ENCODE assay signal across 13 mouse cellular contexts in genomic region chr17:56408965-56409625, GRCm38 (mm10).
DNase-seq lines count a peak whose midpoint lies in the region; ATAC-seq and TF ChIP-seq lines count a peak whose summit lies in the region.
"Had no signal": no experiment of that assay in that cellular context is flagged by ENCODE, and none has a peak within 500 bp of the region (broad histone marks: within the 10 kb centered on the region; RNA-seq: fewer than 3 reads in every experiment).

No protein-coding gene starts in this region.

- peaks cover 25% of the 10 kb centered on the region for H3K4me1 ChIP-seq in limb, embryonic 12.5 days (replicated peaks)
- H3K4me1 ChIP-seq in limb, embryonic 10.5 days = peaks cover 33% of the 10 kb centered on the region
- H3K4me1 ChIP-seq in hindbrain, embryonic 16.5 days (ENCODE audit: control insufficient read depth, insufficient read depth, low read depth, low read length) = peaks cover 29% of the 10 kb centered on the region
- peaks cover 30% of the 10 kb centered on the region for H3K4me1 ChIP-seq in olfactory bulb, adult 2 months (ENCODE audit: control insufficient read depth, insufficient read depth, low read length)
- peaks cover 14% of the 10 kb centered on the region for H3K4me1 ChIP-seq in kidney, embryonic 16.5 days (ENCODE audit: insufficient read depth, low read length)

- WGBS in limb, embryonic 12.5 days = 57% methylated on average over 13 of the region's 13 CpGs
- 58% methylated on average over 13 of the region's 13 CpGs for WGBS in limb, embryonic 10.5 days
- WGBS in hindbrain, embryonic 16.5 days = 31% methylated on average over 13 of the region's 13 CpGs
- 28% methylated on average over 13 of the region's 13 CpGs for WGBS in olfactory bulb, adult 2 months
- 52% methylated on average over 13 of the region's 13 CpGs for WGBS in kidney, embryonic 16.5 days

- TF ChIP-seq CTCF in olfactory bulb, adult 2 months (IDR thresholded peaks at IDR 0.05; ENCODE audit: insufficient read depth, low read depth, low read length) = no peak

- 0 out of 2 replicates have a peak overlapping the region, but pooled peaks have one; percentile 50 for H3K27ac ChIP-seq in limb, embryonic 12.5 days
- no peak overlapping the region for H3K27ac ChIP-seq in limb, embryonic 10.5 days
- peak overlapping the region; percentile 44 for H3K27ac ChIP-seq in hindbrain, embryonic 16.5 days (ENCODE audit: low read depth, low read length)
- H3K27ac ChIP-seq in olfactory bulb, adult 2 months (ENCODE audit: insufficient read depth, low read depth, low read length) = peak overlapping the region; percentile 39; the same call in 1 of the 2 replicates
- H3K27ac ChIP-seq in kidney, embryonic 16.5 days (ENCODE audit: low read length) = no peak overlapping the region
- H3K27ac ChIP-seq: liver, embryonic 13.5 days had no signal

- no peaks in the 10 kb centered on the region for H3K27me3 ChIP-seq in limb, embryonic 12.5 days
- no peaks in the 10 kb centered on the region for H3K27me3 ChIP-seq in limb, embryonic 10.5 days (ENCODE audit: low read depth, poor library complexity, severe bottlenecking)
- no peaks in the 10 kb centered on the region for H3K27me3 ChIP-seq in hindbrain, embryonic 16.5 days (replicated peaks; ENCODE audit: control insufficient read depth, insufficient read depth, low read length)
- no peaks in the 10 kb centered on the region for H3K27me3 ChIP-seq in kidney, embryonic 16.5 days (ENCODE audit: insufficient read depth, low read length)
- H3K27me3 ChIP-seq: liver, embryonic 13.5 days had no signal

- no peak overlapping the region for H3K4me2 ChIP-seq in limb, embryonic 12.5 days
- H3K4me2 ChIP-seq in hindbrain, embryonic 16.5 days (ENCODE audit: low read length) = no peak overlapping the region
- no peak overlapping the region for H3K4me2 ChIP-seq in kidney, embryonic 16.5 days (replicated peaks; ENCODE audit: low read depth, low read length)
- H3K4me2 ChIP-seq: liver, embryonic 13.5 days had no signal

- no peak for ATAC-seq in limb, embryonic 12.5 days (ENCODE audit: insufficient number of reproducible peaks, insufficient read depth, low FRiP score, low TSS enrichment, low read depth)
- no peak; the same call in 1 of the 2 replicates for ATAC-seq in hindbrain, embryonic 16.5 days
- no peak for ATAC-seq in kidney, embryonic 16.5 days (ENCODE audit: low FRiP score, low TSS enrichment)

- no peaks in the 10 kb centered on the region for H3K9me3 ChIP-seq in limb, embryonic 12.5 days
- no peaks in the 10 kb centered on the region for H3K9me3 ChIP-seq in limb, embryonic 10.5 days (replicated peaks)
- no peaks in the 10 kb centered on the region for H3K9me3 ChIP-seq in hindbrain, embryonic 16.5 days (ENCODE audit: control insufficient read depth, low read length)
- no peaks in the 10 kb centered on the region for H3K9me3 ChIP-seq in kidney, embryonic 16.5 days (ENCODE audit: low read length)
- H3K9me3 ChIP-seq: liver, embryonic 13.5 days had no signal

- TF ChIP-seq POLR2A in olfactory bulb, adult 2 months (IDR thresholded peaks at IDR 0.05; ENCODE audit: insufficient read depth, low read depth, low read length) = no peak

- DNase-seq in cerebellum, postnatal 25 days = peak; percentile 52 to 60
- DNase-seq in cerebellum, adult 11-12 months = no peak
- no peak for DNase-seq in limb, embryonic 10.5 days (ENCODE audit: low spot score)
- DNase-seq in adrenal gland, postnatal 4 days (ENCODE audit: low spot score in 2 of 2) = no peak
- DNase-seq: cerebellum, adult 9-10 months; heart, postnatal 4 days; liver, embryonic 13.5 days had no signal

- no peak overlapping the region for H3K9ac ChIP-seq in limb, embryonic 12.5 days (replicated peaks)
- H3K9ac ChIP-seq in hindbrain, embryonic 16.5 days (ENCODE audit: low read depth, low read length) = peak overlapping the region; percentile 45
- no peak overlapping the region for H3K9ac ChIP-seq in kidney, embryonic 16.5 days (replicated peaks; ENCODE audit: low read length)
- H3K9ac ChIP-seq: liver, embryonic 13.5 days had no signal

- no peak overlapping the region for H3K4me3 ChIP-seq in limb, embryonic 12.5 days (replicated peaks)
- no peak overlapping the region for H3K4me3 ChIP-seq in limb, embryonic 10.5 days
- H3K4me3 ChIP-seq in hindbrain, embryonic 16.5 days (ENCODE audit: low read length) = no peak overlapping the region
- H3K4me3 ChIP-seq in olfactory bulb, adult 2 months (ENCODE audit: insufficient read depth, low read depth, low read length) = no peak overlapping the region
- no peak overlapping the region for H3K4me3 ChIP-seq in kidney, embryonic 16.5 days (ENCODE audit: low read length)
- H3K4me3 ChIP-seq: erythroblast, embryonic 14.5 days; liver, embryonic 13.5 days; megakaryocyte, embryonic 14.5 days had no signal

- peaks cover 57% of the 10 kb centered on the region for H3K36me3 ChIP-seq in limb, embryonic 12.5 days
- H3K36me3 ChIP-seq in limb, embryonic 10.5 days = peaks cover 57% of the 10 kb centered on the region
- H3K36me3 ChIP-seq in hindbrain, embryonic 16.5 days (ENCODE audit: control insufficient read depth, insufficient read depth, low read length) = peaks cover 33% of the 10 kb centered on the region
- peaks cover 35% of the 10 kb centered on the region for H3K36me3 ChIP-seq in kidney, embryonic 16.5 days (ENCODE audit: insufficient read depth, low read length)

Comparison
In these comparisons a context has a peak if more than half of its experiments do, and no peak if none do; other contexts are left out.
1. DNase-seq: peak in cerebellum, postnatal 25 days (2 of 2); none in cerebellum, adult 11-12 months (single experiment), limb, embryonic 10.5 days (single experiment) and adrenal gland, postnatal 4 days (0 of 2).
2. H3K27ac ChIP-seq: peak in limb, embryonic 12.5 days (single experiment), hindbrain, embryonic 16.5 days (single experiment) and olfactory bulb, adult 2 months (single experiment); none in limb, embryonic 10.5 days (single experiment) and kidney, embryonic 16.5 days (single experiment).